ENCODE assay signal across 13 mouse cellular contexts in the genomic region with DNA sequence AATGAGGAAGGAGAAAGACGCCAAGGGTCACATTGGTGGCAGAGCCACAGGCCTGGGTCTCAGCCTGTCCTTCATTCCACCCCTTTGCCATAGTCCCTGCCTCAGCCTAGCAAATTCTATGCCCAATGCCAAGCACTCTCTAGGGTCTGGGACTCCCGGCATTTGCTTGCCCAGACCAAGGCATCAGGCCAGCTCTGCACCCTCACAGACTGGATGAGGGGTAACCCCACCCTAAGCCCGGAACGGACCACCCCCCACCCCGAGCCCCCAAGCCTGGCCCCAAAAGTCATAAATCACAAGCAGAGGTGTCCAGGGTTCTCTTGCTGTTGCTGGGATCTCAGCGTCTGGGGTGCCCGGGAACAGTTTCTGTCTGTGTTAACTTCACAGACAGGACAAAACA. TPM values are rescaled to one million over a fixed set of nuclear protein-coding genes. Genes with fewer than 3 reads are reported as not detected.
DNase-seq lines count a peak whose midpoint lies in the region; ATAC-seq lines count a peak whose summit lies in the region.
"Had no signal": no experiment of that assay in that cellular context is flagged by ENCODE, and none has a peak within 500 bp of the region (broad histone marks: within the 10 kb centered on the region; RNA-seq: fewer than 3 reads in every experiment).

No protein-coding gene starts in this region.

- H3K27ac ChIP-seq in kidney, embryonic 15.5 days: no peak overlapping the region
- H3K27ac ChIP-seq in hindbrain, embryonic 14.5 days: no peak overlapping the region
- H3K27ac ChIP-seq in neural tube, embryonic 12.5 days: no peak overlapping the region
- H3K27ac ChIP-seq: lung, embryonic 15.5 days had no signal

- H3K9ac ChIP-seq in kidney, embryonic 15.5 days: no peak overlapping the region
- H3K9ac ChIP-seq in hindbrain, embryonic 14.5 days: no peak overlapping the region
- no peak overlapping the region for H3K9ac ChIP-seq in neural tube, embryonic 12.5 days
- H3K9ac ChIP-seq: lung, embryonic 15.5 days had no signal

- DNase-seq in cerebellum, postnatal 10 days: peak; percentile 30 to 31
- DNase-seq in cerebellum, postnatal 25 days: no peak
- DNase-seq in kidney, adult 18-20 months: no peak
- DNase-seq in hindbrain, embryonic 14.5 days (ENCODE audit: low spot score): no peak
- DNase-seq in lung, postnatal 25 days (ENCODE audit: low spot score): no peak
- no peak for DNase-seq in left cerebral cortex, postnatal 14 days (ENCODE audit: low spot score in 2 of 2)
- DNase-seq: adrenal gland, adult 8-10 months; cerebellum, adult 9-11 months; spleen, adult 18-20 months; thymus, postnatal 4 days had no signal

- H3K4me3 ChIP-seq in kidney, embryonic 15.5 days (replicated peaks): peak overlapping the region; percentile 28; the same call in 1 of the 2 replicates
- 0 out of 2 replicates have a peak overlapping the region, but pooled peaks have one; percentile 25 for H3K4me3 ChIP-seq in hindbrain, embryonic 14.5 days (replicated peaks; ENCODE audit: low read length)
- peak overlapping the region; percentile 37; the same call in 1 of the 2 replicates for H3K4me3 ChIP-seq in neural tube, embryonic 12.5 days

- H3K36me3 ChIP-seq in kidney, embryonic 15.5 days: no peaks in the 10 kb centered on the region
- no peaks in the 10 kb centered on the region for H3K36me3 ChIP-seq in hindbrain, embryonic 14.5 days (replicated peaks; ENCODE audit: control insufficient read depth, insufficient read depth)
- H3K36me3 ChIP-seq in neural tube, embryonic 12.5 days: no peaks in the 10 kb centered on the region
- H3K36me3 ChIP-seq: lung, embryonic 15.5 days had no signal

- H3K27me3 ChIP-seq in kidney, embryonic 15.5 days: peaks cover 97% of the 10 kb centered on the region
- H3K27me3 ChIP-seq in hindbrain, embryonic 14.5 days (ENCODE audit: control insufficient read depth, insufficient read depth, low read length): peaks cover 85% of the 10 kb centered on the region
- H3K27me3 ChIP-seq in neural tube, embryonic 12.5 days (replicated peaks): peaks cover 54% of the 10 kb centered on the region

- H3K4me2 ChIP-seq in kidney, embryonic 15.5 days: peak overlapping the region; percentile 51; the same call in 1 of the 2 replicates
- peak overlapping the region; percentile 59 for H3K4me2 ChIP-seq in hindbrain, embryonic 14.5 days (replicated peaks)
- peak overlapping the region; percentile 77 for H3K4me2 ChIP-seq in neural tube, embryonic 12.5 days (replicated peaks)

- peaks cover 32% of the 10 kb centered on the region for H3K4me1 ChIP-seq in kidney, embryonic 15.5 days
- H3K4me1 ChIP-seq in hindbrain, embryonic 14.5 days (replicated peaks; ENCODE audit: control insufficient read depth, insufficient read depth, low read length): peaks cover 15% of the 10 kb centered on the region; the same call in 1 of the 2 replicates
- H3K4me1 ChIP-seq in neural tube, embryonic 12.5 days: peaks cover 51% of the 10 kb centered on the region

- 1% methylated on average over 7 of the region's 7 CpGs for WGBS in kidney, embryonic 15.5 days
- under 1% methylated on average over 7 of the region's 7 CpGs for WGBS in hindbrain, embryonic 14.5 days
- WGBS in neural tube, embryonic 12.5 days: under 1% methylated on average over 7 of the region's 7 CpGs

- 0 out of 2 replicates have a peak, but pooled peaks have one; percentile 22 for ATAC-seq in kidney, embryonic 15.5 days (replicated peaks; ENCODE audit: low FRiP score)
- ATAC-seq in hindbrain, embryonic 14.5 days (ENCODE audit: low FRiP score): peak; percentile 57; the same call in 1 of the 2 replicates
- ATAC-seq in neural tube, embryonic 12.5 days (ENCODE audit: low FRiP score, low read depth): peak; percentile 55

- intact Hi-C loops in left cerebral cortex, postnatal 14 days (cut with DNase I): loop anchor here (2.0 to 10.0 kb wide), 2 partner anchors 226 to 602 kb away; no protein-coding TSS in a partner anchor

- H3K9me3 ChIP-seq in kidney, embryonic 15.5 days (replicated peaks): no peaks in the 10 kb centered on the region
- no peaks in the 10 kb centered on the region for H3K9me3 ChIP-seq in hindbrain, embryonic 14.5 days (ENCODE audit: control insufficient read depth, low read length)
- no peaks in the 10 kb centered on the region for H3K9me3 ChIP-seq in neural tube, embryonic 12.5 days
- H3K9me3 ChIP-seq: lung, embryonic 15.5 days had no signal

RNA-seq across cellular contexts. Expression of gene Msx2, which starts 9.8 kb away (rescaled TPM):
- 0.99 and 1.5 TPM in 2 replicates for polyA plus RNA-seq in kidney, embryonic 15.5 days (2015; fragmentation: Nextera tagmentation; extraction: Ambion mirVana)
- polyA plus RNA-seq in hindbrain, embryonic 14.5 days (2014; fragmentation: Nextera tagmentation; extraction: Ambion mirVana): 1.9 and 2.9 TPM in 2 replicates
- polyA plus RNA-seq in neural tube, embryonic 12.5 days (2016; fragmentation: Nextera tagmentation; extraction: Ambion mirVana): 11.3 and 15.0 TPM in 2 replicates
- total RNA-seq in left cerebral cortex, postnatal 14 days (2021): under 1 TPM; 0.29 to 0.49 TPM

Comparison
In these comparisons a context has a peak if more than half of its experiments do, and no peak if none do; other contexts are left out.
1. DNase-seq: peak in cerebellum, postnatal 10 days (2 of 2); none in cerebellum, postnatal 25 days (0 of 2), kidney, adult 18-20 months (single experiment), hindbrain, embryonic 14.5 days (single experiment), lung, postnatal 25 days (single experiment) and left cerebral cortex, postnatal 14 days (0 of 2).
2. Peak in every context shown above with its lines, with median percentiles within 50 percentile points of each other: ATAC-seq, H3K4me2 ChIP-seq and H3K4me3 ChIP-seq.